In the genomic region with DNA sequence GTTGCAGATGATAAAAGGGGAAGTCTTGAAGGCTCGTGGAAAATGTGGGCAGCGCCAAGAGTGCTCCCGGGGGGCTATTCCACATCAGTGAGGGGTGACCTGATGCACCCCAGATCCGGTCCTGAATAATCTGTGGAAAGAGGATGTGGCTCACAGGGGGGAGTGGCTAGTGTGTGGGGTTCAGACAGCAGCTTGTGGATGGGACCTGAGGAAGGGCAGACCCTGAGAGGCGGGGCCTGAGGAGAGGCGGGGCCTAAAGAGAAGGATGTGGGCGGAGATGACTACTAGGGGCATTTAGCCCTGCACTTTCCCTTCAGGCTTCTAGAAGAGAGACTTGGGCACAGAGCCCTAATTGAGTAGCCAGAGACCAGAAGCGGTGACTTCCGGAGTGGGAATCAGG, we compare ENCODE assay signal across 8 mouse cellular contexts. TPM values are rescaled to one million over a fixed set of nuclear protein-coding genes. Genes with fewer than 3 reads are reported as not detected.
DNase-seq lines count a peak whose midpoint lies in the region; ATAC-seq and TF ChIP-seq lines count a peak whose summit lies in the region.

No protein-coding gene starts in this region.

- H3K9ac ChIP-seq in midbrain, postnatal 0 days (replicated peaks; ENCODE audit: low read length, poor library complexity, severe bottlenecking), result no peak overlapping the region
- H3K9ac ChIP-seq in midbrain, embryonic 16.5 days (ENCODE audit: low read depth, low read length), result no peak overlapping the region

- H3K4me3 ChIP-seq in midbrain, embryonic 10.5 days, result peak overlapping the region; percentile 2; the same call in 1 of the 2 replicates
- no peak overlapping the region for H3K4me3 ChIP-seq in midbrain, postnatal 0 days (ENCODE audit: low read depth, low read length)
- H3K4me3 ChIP-seq in midbrain, embryonic 16.5 days (ENCODE audit: low read depth, low read length), result no peak overlapping the region

- DNase-seq in midbrain, embryonic 10.5 days (ENCODE audit: low spot score), result no peak
- no peak for DNase-seq in midbrain, postnatal 0 days (ENCODE audit: low spot score)
- DNase-seq in heart, adult 9 months (ENCODE audit: low spot score in 2 of 2), result peak; percentile 32 to 54
- DNase-seq in kidney, postnatal 25 days, result peak; percentile 57 to 73
- DNase-seq in spleen, postnatal 14 days (ENCODE audit: low spot score in 2 of 2), result peak; percentile 33 to 53
- no peak for DNase-seq in frontal cortex, postnatal 36 days (ENCODE audit: low spot score in 2 of 2)
- no peak for DNase-seq in layer of hippocampus, postnatal 14 days (ENCODE audit: low spot score in 2 of 2)

- H3K4me2 ChIP-seq in midbrain, postnatal 0 days (ENCODE audit: low read depth, low read length, poor library complexity, severe bottlenecking), result no peak overlapping the region
- H3K4me2 ChIP-seq in midbrain, embryonic 16.5 days (ENCODE audit: low read length), result no peak overlapping the region

- no peak for TF ChIP-seq CTCF in midbrain, postnatal 0 days (IDR thresholded peaks at IDR 0.05)

- H3K9me3 ChIP-seq in midbrain, embryonic 10.5 days (replicated peaks), result no peaks in the 10 kb centered on the region
- no peaks in the 10 kb centered on the region for H3K9me3 ChIP-seq in midbrain, postnatal 0 days (ENCODE audit: low read length)
- H3K9me3 ChIP-seq in midbrain, embryonic 16.5 days (replicated peaks; ENCODE audit: control insufficient read depth, low read length, poor library complexity, severe bottlenecking), result no peaks in the 10 kb centered on the region

- no peak overlapping the region for H3K27ac ChIP-seq in midbrain, embryonic 10.5 days (replicated peaks)
- no peak overlapping the region for H3K27ac ChIP-seq in midbrain, postnatal 0 days (ENCODE audit: low read depth, low read length)
- no peak overlapping the region for H3K27ac ChIP-seq in midbrain, embryonic 16.5 days (ENCODE audit: low read length)

- peaks cover 11% of the 10 kb centered on the region for H3K4me1 ChIP-seq in midbrain, embryonic 10.5 days
- H3K4me1 ChIP-seq in midbrain, postnatal 0 days (ENCODE audit: insufficient read depth, low read length), result no peaks in the 10 kb centered on the region
- peaks cover 5% of the 10 kb centered on the region; the same call in 1 of the 2 replicates for H3K4me1 ChIP-seq in midbrain, embryonic 16.5 days (ENCODE audit: control insufficient read depth, insufficient read depth, low read length)

- H3K36me3 ChIP-seq in midbrain, embryonic 10.5 days, result no peaks in the 10 kb centered on the region
- no peaks in the 10 kb centered on the region for H3K36me3 ChIP-seq in midbrain, postnatal 0 days (ENCODE audit: insufficient read depth, low read length)
- no peaks in the 10 kb centered on the region for H3K36me3 ChIP-seq in midbrain, embryonic 16.5 days (ENCODE audit: control insufficient read depth, insufficient read depth, low read length)

- H3K27me3 ChIP-seq in midbrain, embryonic 10.5 days (ENCODE audit: low read depth, poor library complexity, severe bottlenecking), result peaks cover 78% of the 10 kb centered on the region
- no peaks in the 10 kb centered on the region for H3K27me3 ChIP-seq in midbrain, postnatal 0 days (ENCODE audit: insufficient read depth, low read length)
- no peaks in the 10 kb centered on the region for H3K27me3 ChIP-seq in midbrain, embryonic 16.5 days (ENCODE audit: control insufficient read depth, insufficient read depth, low read depth, low read length)

- ATAC-seq in midbrain, postnatal 0 days (ENCODE audit: low FRiP score), result no peak
- no peak for ATAC-seq in midbrain, embryonic 16.5 days

- WGBS in midbrain, embryonic 10.5 days, result 29% methylated on average over 9 of the region's 9 CpGs
- 30% methylated on average over 9 of the region's 9 CpGs for WGBS in midbrain, postnatal 0 days
- WGBS in midbrain, embryonic 16.5 days, result 31% methylated on average over 9 of the region's 9 CpGs

RNA-seq across cellular contexts. Expression of a gene that starts 19.6 kb away (rescaled TPM):
- 0.10 TPM in 1 of 2 replicates, not detected in the other for polyA plus RNA-seq in midbrain, embryonic 10.5 days (2016; fragmentation: Nextera tagmentation; extraction: Ambion mirVana)
- not detected in 2 replicates for total RNA-seq in midbrain, postnatal 0 days (2014; rRNA removed)
- 0.17 and 0.21 TPM in 2 replicates for polyA plus RNA-seq in midbrain, postnatal 0 days (2015; fragmentation: Nextera tagmentation; extraction: Ambion mirVana)
- 0.26 and 0.30 TPM in 2 replicates for polyA plus RNA-seq in midbrain, embryonic 16.5 days (2015; fragmentation: Nextera tagmentation; extraction: Ambion mirVana)
- not detected for total RNA-seq in layer of hippocampus, postnatal 14 days (2021)

RNA-seq across cellular contexts. Expression of a gene that starts 21.1 kb away (rescaled TPM):
- polyA plus RNA-seq in midbrain, embryonic 10.5 days (2016; fragmentation: Nextera tagmentation; extraction: Ambion mirVana), result 0.23 and 0.39 TPM in 2 replicates
- 2.1 and 2.2 TPM in 2 replicates for total RNA-seq in midbrain, postnatal 0 days (2014; rRNA removed)
- 0.79 and 1.2 TPM in 2 replicates for polyA plus RNA-seq in midbrain, postnatal 0 days (2015; fragmentation: Nextera tagmentation; extraction: Ambion mirVana)
- polyA plus RNA-seq in midbrain, embryonic 16.5 days (2015; fragmentation: Nextera tagmentation; extraction: Ambion mirVana), result 0.45 and 0.58 TPM in 2 replicates
- total RNA-seq in layer of hippocampus, postnatal 14 days (2021), result 10 to 100 TPM; 37.6 to 39.5 TPM

RNA-seq across cellular contexts. Expression of a gene that starts 33.5 kb away (rescaled TPM):
- 7.2 and 8.9 TPM in 2 replicates for polyA plus RNA-seq in midbrain, embryonic 10.5 days (2016; fragmentation: Nextera tagmentation; extraction: Ambion mirVana)
- total RNA-seq in midbrain, postnatal 0 days (2014; rRNA removed), result 8.3 and 11.6 TPM in 2 replicates
- 5.7 and 6.7 TPM in 2 replicates for polyA plus RNA-seq in midbrain, postnatal 0 days (2015; fragmentation: Nextera tagmentation; extraction: Ambion mirVana)
- 7.5 and 8.8 TPM in 2 replicates for polyA plus RNA-seq in midbrain, embryonic 16.5 days (2015; fragmentation: Nextera tagmentation; extraction: Ambion mirVana)
- total RNA-seq in layer of hippocampus, postnatal 14 days (2021), result 10 to 100 TPM in 1 of 2 experiments, 1 to 10 TPM in 1; 7.8 to 10.9 TPM

RNA-seq across cellular contexts. Expression of a gene that starts 47.7 kb away (rescaled TPM):
- polyA plus RNA-seq in midbrain, embryonic 10.5 days (2016; fragmentation: Nextera tagmentation; extraction: Ambion mirVana), result 0.36 and 0.87 TPM in 2 replicates
- 1.5 and 2.0 TPM in 2 replicates for total RNA-seq in midbrain, postnatal 0 days (2014; rRNA removed)
- polyA plus RNA-seq in midbrain, postnatal 0 days (2015; fragmentation: Nextera tagmentation; extraction: Ambion mirVana), result 0.49 and 0.73 TPM in 2 replicates
- 0.45 and 0.62 TPM in 2 replicates for polyA plus RNA-seq in midbrain, embryonic 16.5 days (2015; fragmentation: Nextera tagmentation; extraction: Ambion mirVana)
- under 1 TPM in 1 of 2 experiments, not detected in 1; 0.21 TPM for total RNA-seq in layer of hippocampus, postnatal 14 days (2021)

Comparison
In these comparisons a context has a peak if more than half of its experiments do, and no peak if none do; other contexts are left out.
1. DNase-seq: peak in heart, adult 9 months (2 of 2), kidney, postnatal 25 days (2 of 2) and spleen, postnatal 14 days (2 of 2); none in midbrain, embryonic 10.5 days (single experiment), midbrain, postnatal 0 days (single experiment), frontal cortex, postnatal 36 days (0 of 2) and layer of hippocampus, postnatal 14 days (0 of 2).